19 mouse cellular contexts compared by ENCODE assay signal in genomic region chr11:33008611-33009010, GRCm38 (mm10).
DNase-seq lines count a peak whose midpoint lies in the region; TF ChIP-seq lines count a peak whose summit lies in the region.
"Had no signal": no experiment of that assay in that cellular context is flagged by ENCODE, and none has a peak within 500 bp of the region (broad histone marks: within the 10 kb centered on the region; RNA-seq: fewer than 3 reads in every experiment).

No protein-coding gene starts in this region.

- TF ChIP-seq CTCF in lung, adult 2 months (IDR thresholded peaks at IDR 0.05; ENCODE audit: insufficient read depth, low read length), result no peak

- TF ChIP-seq POLR2A in lung, adult 2 months (IDR thresholded peaks at IDR 0.05; ENCODE audit: borderline replicate concordance, extremely low read depth, low read depth, low read length), result no peak

- intact Hi-C loops in gastrocnemius, postnatal 36 days (cut with DNase I), result no loop called here
- intact Hi-C loops in gastrocnemius, postnatal 14 days (cut with DNase I; ENCODE audit: low total_unique reads), result no loop called here

- peak; percentile 39 for DNase-seq in gastrocnemius, adult 18-20 months (ENCODE audit: low spot score)
- no peak for DNase-seq in gastrocnemius, postnatal 36 days
- peak; percentile 47 for DNase-seq in gastrocnemius, postnatal 14 days
- no peak for DNase-seq in gastrocnemius, postnatal 4 days (ENCODE audit: low spot score in 2 of 2)
- DNase-seq in gastrocnemius, postnatal 25 days, result peak; percentile 61
- DNase-seq in skeletal muscle tissue, adult 2 months (ENCODE audit: low read depth, low spot score), result peak; percentile 69
- DNase-seq in lung, adult 2 months, result no peak
- DNase-seq: adrenal gland, adult 8-10 months; adrenal gland, postnatal 14 days; adrenal gland, postnatal 36 days; B cell, adult 2 months; cerebellum, adult 11-12 months; cerebellum, adult 2 months; cerebellum, adult 9-10 months; cerebellum, postnatal 10 days; cerebellum, postnatal 25 days had no signal

- no peaks in the 10 kb centered on the region for H3K4me1 ChIP-seq in lung, adult 2 months (ENCODE audit: control insufficient read depth, insufficient read depth, low read length)

- H3K4me3 ChIP-seq in lung, adult 2 months (replicated peaks; ENCODE audit: extremely low read depth, low read depth, low read length), result no peak overlapping the region
- H3K4me3 ChIP-seq: embryonic facial prominence, embryonic 10.5 days; embryonic facial prominence, embryonic 12.5 days; forebrain, embryonic 12.5 days had no signal

Comparison
In these comparisons a context has a peak if more than half of its experiments do, and no peak if none do; other contexts are left out.
1. DNase-seq: peak in gastrocnemius, adult 18-20 months (single experiment), gastrocnemius, postnatal 14 days (single experiment), gastrocnemius, postnatal 25 days (single experiment) and skeletal muscle tissue, adult 2 months (single experiment); none in gastrocnemius, postnatal 36 days (0 of 2), gastrocnemius, postnatal 4 days (0 of 2) and lung, adult 2 months (single experiment).